Mouse (Mus musculus): ENCODE data around the gene Rab33b. TPM values are rescaled to one million over a fixed set of nuclear protein-coding genes. Genes with fewer than 3 reads are reported as not detected.

The Rab33b gene
- total RNA-seq, 2 experiments from 2014 or later = 7.8 to 8.9 TPM

- ATAC-seq (replicated peaks; ENCODE audit: poor library complexity, severe bottlenecking) = no peak
Measured at GRCm38 (mm10) chr3:51505465-51505864, 21.7 kb downstream of the Rab33b start.

DNA sequence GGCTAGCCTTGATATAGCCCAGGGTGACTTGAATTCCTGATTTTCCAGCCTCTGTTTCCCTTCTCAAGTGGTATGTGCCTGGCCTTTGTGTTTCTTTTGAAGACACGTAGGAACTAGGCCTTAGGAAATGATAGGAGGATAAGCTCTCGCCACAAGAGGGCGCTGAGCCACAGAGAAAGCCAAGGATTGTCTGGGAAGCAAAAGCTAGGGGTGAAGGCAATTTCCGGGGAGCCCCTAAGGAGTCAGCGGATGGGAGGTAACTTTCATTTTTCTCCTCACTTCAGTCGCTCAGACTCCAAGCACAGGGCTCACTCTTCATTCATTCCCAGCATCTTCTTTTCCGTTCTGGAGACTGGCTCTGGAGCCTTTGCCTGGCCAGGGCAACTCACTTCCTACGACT, 27.2 kb downstream of the Rab33b start:
- peak; percentile 85 for ATAC-seq (replicated peaks; ENCODE audit: poor library complexity, severe bottlenecking)

DNA sequence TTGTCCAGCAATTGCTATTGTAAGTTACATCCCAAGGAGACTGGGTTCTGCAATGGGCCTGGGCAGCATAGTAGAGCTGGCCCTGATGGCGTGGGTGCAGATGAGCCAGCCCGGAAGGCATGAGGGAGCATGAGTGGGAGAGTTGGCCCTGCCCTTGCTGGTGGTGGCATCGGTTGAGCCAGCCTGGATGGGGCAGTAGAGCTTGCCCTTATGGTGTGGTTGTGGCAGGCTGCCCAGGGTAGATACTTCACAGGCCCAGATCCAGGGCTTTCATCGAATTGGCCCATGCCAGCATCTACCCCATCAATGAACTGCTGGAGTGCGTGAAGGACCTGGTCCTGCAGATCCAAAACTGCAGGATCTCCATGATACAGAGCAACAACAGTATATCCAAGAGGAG, 28.3 kb downstream of the Rab33b start:
- ATAC-seq (replicated peaks; ENCODE audit: poor library complexity, severe bottlenecking) = no peak

DNA sequence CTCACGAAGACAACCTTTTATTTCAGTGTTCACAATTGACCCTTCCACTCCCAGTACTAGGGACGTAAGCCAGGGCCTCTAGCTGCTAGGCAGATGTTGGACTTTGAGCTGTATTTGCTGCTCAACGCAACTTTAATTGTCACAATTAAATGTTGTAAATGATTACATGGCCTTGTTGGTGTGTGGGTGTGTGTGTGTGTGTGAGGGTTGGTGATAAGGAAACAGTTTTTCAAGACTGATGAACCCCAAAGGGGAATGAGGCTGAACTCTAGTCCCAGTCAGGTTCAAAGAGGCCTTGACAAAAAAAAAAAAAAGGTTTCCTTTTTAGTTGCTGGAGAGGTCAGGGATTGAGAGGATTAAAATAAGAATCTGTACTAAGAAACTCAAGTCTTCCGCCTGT, 33.7 kb downstream of the Rab33b start:
- ATAC-seq (replicated peaks; ENCODE audit: poor library complexity, severe bottlenecking) = no peak

- peak; percentile 92 for ATAC-seq (replicated peaks; ENCODE audit: poor library complexity, severe bottlenecking)
Measured at GRCm38 (mm10) chr3:51517878-51518762, 34.4 kb downstream of the Rab33b start.

DNA sequence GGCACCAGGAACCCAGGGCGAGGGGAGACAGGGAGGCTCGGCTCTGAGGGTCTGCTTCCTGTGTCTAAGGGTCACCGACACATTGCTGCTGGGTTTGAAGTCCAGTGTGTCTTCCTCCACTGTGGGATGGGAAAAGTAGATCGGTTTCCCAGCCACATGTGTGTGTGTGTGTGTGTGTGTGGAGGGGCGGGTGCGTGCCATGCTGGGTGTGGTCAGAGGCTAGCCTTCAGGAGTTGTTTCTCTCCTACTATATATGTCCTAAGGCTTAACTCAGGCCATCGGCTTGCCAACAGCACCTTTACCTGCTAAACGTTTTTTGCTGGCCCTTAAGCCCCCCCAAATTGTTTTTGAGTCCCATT, 35.0 kb downstream of the Rab33b start:
- ATAC-seq (replicated peaks; ENCODE audit: poor library complexity, severe bottlenecking) = peak; percentile 44

- ATAC-seq (replicated peaks; ENCODE audit: poor library complexity, severe bottlenecking) = no peak
Measured at GRCm38 (mm10) chr3:51521262-51521661, 37.5 kb downstream of the Rab33b start.

GRCm38 (mm10) chr3:51525186-51525785, 41.6 kb downstream of the Rab33b start:
- no peak for ATAC-seq (replicated peaks; ENCODE audit: poor library complexity, severe bottlenecking)

- ATAC-seq (replicated peaks; ENCODE audit: poor library complexity, severe bottlenecking) = no peak
Measured at GRCm38 (mm10) chr3:51526891-51527290, 43.2 kb downstream of the Rab33b start.

DNA sequence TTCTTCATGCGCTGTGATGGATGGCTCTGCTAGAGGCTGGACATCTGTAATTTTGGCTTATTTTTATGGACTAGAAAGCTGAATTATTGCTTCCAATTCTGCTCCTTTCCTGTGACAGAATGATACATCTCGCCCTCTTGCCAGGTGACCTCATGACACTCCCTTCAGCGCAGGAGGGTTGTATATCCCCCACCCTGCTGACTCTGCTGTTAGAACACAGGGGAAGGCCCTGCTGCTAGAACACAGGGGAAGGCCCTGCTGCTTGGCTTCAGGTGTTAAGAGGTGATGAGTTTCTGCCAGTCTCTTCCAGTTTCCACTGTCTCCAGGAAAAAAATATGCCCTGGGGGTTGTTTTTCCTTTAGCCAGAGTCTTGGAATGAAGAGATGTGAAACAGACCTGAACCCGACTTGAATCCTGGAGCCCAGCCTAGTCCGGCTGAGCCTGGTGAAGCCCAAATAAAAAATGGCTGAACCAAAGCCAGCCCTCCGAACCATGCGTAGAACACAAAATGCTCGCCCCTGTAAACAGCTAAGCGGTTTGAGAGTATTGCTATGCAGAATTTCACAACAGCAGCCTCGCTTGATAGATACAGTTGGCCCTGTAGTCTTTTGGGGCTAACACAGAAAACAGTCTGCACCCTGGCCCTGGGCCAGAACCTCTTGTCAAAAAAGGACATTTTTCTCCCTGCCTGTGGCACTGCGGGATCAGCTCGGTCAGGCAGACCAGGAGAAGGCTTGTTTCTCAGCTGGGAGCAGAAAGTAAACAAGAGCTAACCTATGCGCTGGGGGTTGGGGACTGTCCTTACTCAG, 48.0 kb downstream of the Rab33b start:
- ATAC-seq (replicated peaks; ENCODE audit: poor library complexity, severe bottlenecking) = no peak

DNA sequence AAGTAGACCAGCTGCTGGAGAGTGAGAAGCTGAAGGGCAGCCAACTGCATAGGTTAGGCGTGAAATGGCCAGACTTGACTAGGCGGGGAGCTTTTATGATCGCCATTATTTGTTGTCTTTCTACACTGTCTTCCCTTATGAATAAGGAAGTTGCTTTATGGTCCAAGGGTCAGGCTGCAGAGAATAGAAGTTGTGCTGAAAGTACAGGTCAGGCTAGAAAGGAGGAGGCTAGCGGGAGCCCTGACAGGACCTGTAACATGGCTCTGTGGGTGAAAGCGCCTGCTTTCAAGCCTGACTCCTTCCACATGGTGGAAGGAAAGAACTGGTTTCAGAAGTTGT, 48.5 kb downstream of the Rab33b start:
- no peak for ATAC-seq (replicated peaks; ENCODE audit: poor library complexity, severe bottlenecking)

DNA sequence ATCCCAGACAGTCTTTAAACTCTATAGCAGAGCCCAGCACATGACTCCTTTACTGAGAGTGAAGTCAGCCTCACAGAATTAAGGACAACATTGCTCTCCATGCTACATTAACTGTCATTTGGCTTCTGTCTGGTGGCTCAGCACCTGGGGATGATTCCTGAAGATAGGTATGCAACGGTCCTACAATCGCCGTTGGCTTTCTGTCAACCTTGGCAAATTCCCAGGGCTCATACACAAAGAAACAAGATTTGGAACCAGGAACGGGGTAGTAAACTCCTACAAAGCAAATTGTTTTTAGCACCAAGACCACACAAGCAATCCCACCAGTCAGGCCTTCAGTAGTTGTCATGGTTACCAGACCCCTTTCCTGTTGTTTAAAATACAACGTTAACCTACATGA, 49.9 kb downstream of the Rab33b start:
- ATAC-seq (replicated peaks; ENCODE audit: poor library complexity, severe bottlenecking) = no peak

- ATAC-seq (replicated peaks; ENCODE audit: poor library complexity, severe bottlenecking) = no peak
Measured at GRCm38 (mm10) chr3:51534013-51534412, 50.3 kb downstream of the Rab33b start.

- peak; percentile 92 for ATAC-seq (replicated peaks; ENCODE audit: poor library complexity, severe bottlenecking)
Measured at GRCm38 (mm10) chr3:51539567-51540408, 56.1 kb downstream of the Rab33b start.

DNA sequence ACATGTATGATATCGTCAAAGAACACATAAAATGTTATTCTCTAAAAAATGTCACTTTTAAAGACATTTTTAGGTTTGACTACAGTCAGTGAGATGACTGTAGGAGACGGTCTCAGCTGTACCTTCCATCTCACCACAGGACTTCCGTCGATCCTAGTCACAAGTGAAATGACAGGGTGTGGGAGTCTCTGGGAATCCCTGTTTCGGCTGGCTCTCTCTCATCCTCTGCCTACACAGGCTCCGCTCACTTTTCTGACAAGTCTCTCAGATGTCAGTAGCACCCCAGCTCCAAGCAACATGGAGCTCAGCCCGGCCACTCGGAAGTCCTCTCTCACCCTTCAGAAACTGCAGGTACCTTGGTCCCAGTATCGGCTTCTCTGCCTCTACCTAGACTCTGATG, 56.9 kb downstream of the Rab33b start:
- ATAC-seq (replicated peaks; ENCODE audit: poor library complexity, severe bottlenecking) = no peak

DNA sequence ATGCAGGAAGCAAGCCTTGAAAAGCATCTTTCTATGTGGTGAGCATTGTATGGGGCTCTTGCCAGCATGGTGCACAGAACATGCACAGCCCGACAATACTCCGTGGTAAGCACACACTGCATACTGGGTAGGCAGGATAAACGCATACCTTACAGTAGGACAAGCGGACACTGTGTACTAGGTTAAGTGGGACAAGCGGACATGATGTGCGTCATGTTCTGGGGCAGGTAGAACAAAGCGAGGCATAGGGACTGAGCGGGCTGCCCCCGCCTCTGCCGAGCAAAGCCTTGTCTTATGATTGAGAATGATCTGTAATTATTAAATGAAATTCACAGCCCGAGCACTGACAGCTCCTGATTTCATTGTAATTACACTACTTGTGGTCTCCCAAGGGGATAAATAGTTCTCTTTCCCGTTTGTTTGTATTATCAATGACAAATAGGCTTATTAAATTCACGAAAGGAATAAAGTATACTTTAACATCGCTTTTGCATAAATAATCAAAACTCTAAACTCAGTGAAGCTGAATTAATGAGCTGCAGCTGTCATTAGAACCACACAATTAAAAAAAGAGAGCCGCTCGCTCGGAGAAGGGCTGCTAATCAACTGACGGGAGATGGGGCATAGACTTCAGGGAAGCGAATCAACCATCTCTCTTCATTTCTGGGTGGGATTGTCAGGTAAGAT, 60.9 kb downstream of the Rab33b start:
- no peak for ATAC-seq (replicated peaks; ENCODE audit: poor library complexity, severe bottlenecking)

All from granulocyte monocyte progenitor cell, adult 5-6 weeks (primary cell).